Mouse (Mus musculus): Measurements from ENCODE around the gene Palld.

GRCm38 (mm10) chr8:61639596-61639995, 262.9 kb downstream of the Palld start:
- TF ChIP-seq CTCF (IDR thresholded peaks at IDR 0.05; ENCODE audit: low read depth, low read length) (no peak), EP300 (IDR thresholded peaks at IDR 0.05; ENCODE audit: insufficient read depth, low read depth, low read length) (no peak), POLR2A (IDR thresholded peaks at IDR 0.05; ENCODE audit: insufficient read depth, low read length) (no peak)

All from ES-Bruce4 (cell line).